Mouse (Mus musculus): Measurements from ENCODE around the gene Dctpp1. TPM values are rescaled to one million over a fixed set of nuclear protein-coding genes. Genes with fewer than 3 reads are reported as not detected.

Gene Dctpp1
- polyA plus RNA-seq, 2 experiments = 62.2 to 104 TPM

DNA sequence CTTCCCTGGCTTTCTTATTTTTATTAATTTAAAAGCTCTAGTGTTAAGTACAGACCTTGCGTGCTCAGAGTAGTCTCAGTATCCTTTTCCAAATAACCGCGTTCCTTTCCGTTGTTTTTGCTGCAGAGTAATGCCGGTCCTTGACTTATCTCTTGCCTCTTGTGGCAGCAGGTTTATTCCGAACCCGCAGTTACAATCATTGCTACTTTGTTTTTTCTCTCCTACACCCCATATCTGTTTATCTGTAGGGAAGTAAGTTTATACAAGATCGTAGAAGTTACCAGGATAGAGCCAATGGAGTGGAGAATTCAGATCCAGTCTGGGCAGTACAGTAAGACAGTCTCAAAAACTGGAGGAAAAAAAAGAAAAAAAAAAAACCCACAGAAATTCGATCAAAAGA is 26.7 kb downstream of the Dctpp1 start:
- Histone ChIP-seq H3K27ac (peak overlapping the region; percentile 85), H3K4me1 (replicated peaks; ENCODE audit: control insufficient read depth in 2 of 2, insufficient read depth in 2 of 2, low read length in 1 of 2) (peaks cover 9 to 12% of the 10 kb centered on the region in 2 experiments), H3K4me2 (ENCODE audit: low read depth) (peak overlapping the region; percentile 85), H3K9ac (replicated peaks) (peak overlapping the region; percentile 92), H3K4me3 (ENCODE audit: insufficient read depth in 1 of 2, low read depth in 2 of 2, low read length in 2 of 2) (peak overlapping the region; percentile 91 to 92), H3K27me3 (ENCODE audit: control insufficient read depth, insufficient read depth, low read length) (no peaks in the 10 kb centered on the region), H3K36me3 (replicated peaks; ENCODE audit: control insufficient read depth, insufficient read depth, low read depth) (peaks cover 17% of the 10 kb centered on the region), H3K9me3 (ENCODE audit: control insufficient read depth, low read length) (no peaks in the 10 kb centered on the region)
- ATAC-seq (ENCODE audit: insufficient read depth) (no peak), DNase-seq (ENCODE audit: low read depth in 3 of 3, low spot score in 3 of 3) (no peak)
- 1% methylated on average over 9 of the region's 9 CpGs for WGBS (ENCODE audit: insufficient replicate concordance)
- TF ChIP-seq EP300 (IDR thresholded peaks at IDR 0.05; ENCODE audit: low read depth) = no peak
- TF ChIP-seq CTCF (IDR thresholded peaks at IDR 0.05; ENCODE audit: low read depth) = no peak

DNA sequence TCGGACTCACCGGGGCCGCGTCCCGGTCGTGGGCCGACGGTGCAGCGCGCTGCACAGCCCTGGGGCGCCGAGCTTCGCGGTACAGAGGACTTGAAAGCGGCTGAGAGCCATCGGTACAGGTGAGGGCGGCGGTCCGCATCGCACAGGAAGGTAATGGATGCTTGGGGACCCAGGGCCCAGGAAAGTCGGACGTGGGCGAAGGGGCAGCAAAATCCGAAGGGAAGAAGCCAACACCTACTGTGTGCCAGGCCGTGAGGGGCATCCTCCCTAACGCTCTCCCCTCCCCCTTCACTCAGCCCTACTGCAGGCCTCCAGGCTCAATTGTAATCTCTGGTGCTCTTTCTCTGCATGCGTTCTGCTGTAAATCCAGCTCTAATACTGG is 27.1 kb downstream of the Dctpp1 start:
- Histone ChIP-seq H3K9me3 (ENCODE audit: control insufficient read depth, low read length) (no peaks in the 10 kb centered on the region), H3K9ac (replicated peaks) (peak overlapping the region; percentile 92), H3K27ac (peak overlapping the region; percentile 85), H3K27me3 (ENCODE audit: control insufficient read depth, insufficient read depth, low read length) (no peaks in the 10 kb centered on the region), H3K4me1 (replicated peaks; ENCODE audit: control insufficient read depth in 2 of 2, insufficient read depth in 2 of 2, low read length in 1 of 2) (peaks cover 10 to 13% of the 10 kb centered on the region in 2 experiments), H3K4me3 (ENCODE audit: insufficient read depth in 1 of 2, low read depth in 2 of 2, low read length in 2 of 2) (peak overlapping the region; percentile 91 to 92), H3K36me3 (replicated peaks; ENCODE audit: control insufficient read depth, insufficient read depth, low read depth) (peaks cover 17% of the 10 kb centered on the region), H3K4me2 (ENCODE audit: low read depth) (peak overlapping the region; percentile 85)
- DNase-seq (ENCODE audit: low read depth in 3 of 3, low spot score in 3 of 3) (no peak), ATAC-seq (ENCODE audit: insufficient read depth) (peak; percentile 52)
- WGBS (ENCODE audit: insufficient replicate concordance) = under 1% methylated on average over 27 of the region's 27 CpGs
- no peak for TF ChIP-seq EP300 (IDR thresholded peaks at IDR 0.05; ENCODE audit: low read depth)
- no peak for TF ChIP-seq CTCF (IDR thresholded peaks at IDR 0.05; ENCODE audit: low read depth)

DNA sequence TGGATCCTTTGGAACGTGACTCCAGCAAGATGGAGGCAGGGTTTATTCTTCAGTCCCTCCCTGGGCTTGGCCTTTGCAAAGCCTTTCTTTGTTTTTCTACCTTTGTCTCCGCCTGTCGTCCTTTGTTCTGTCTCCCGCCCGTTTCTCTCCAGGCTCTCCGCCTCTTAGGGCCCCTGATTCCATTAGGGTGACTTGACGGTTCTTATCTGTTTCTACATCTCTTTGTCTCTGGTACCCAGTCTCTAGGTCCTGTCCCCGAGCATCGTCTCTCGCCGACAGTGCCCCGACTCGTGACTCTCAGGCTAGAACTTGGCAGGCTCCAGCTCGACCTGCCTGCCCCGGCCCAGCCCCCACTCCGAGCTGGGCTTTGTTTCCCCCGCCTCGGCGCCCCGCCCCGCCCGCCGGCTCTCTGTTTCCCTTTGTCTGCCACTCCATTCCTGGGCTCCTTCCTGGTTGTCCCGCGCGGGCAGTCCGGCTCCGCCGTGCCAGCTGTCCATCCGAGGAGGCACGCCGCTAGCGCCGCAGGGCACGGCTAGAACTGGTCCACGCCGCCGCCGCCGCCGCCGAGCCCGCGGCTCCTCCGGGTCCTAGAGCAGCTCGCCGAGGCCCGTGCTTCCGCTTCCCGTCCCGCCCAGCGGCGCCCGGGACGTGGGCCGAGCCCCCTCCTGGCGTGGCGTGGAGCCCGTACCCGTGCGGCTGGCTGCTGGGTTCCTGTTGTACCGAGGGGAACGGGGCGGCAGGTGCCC is 27.7 kb downstream of the Dctpp1 start, which contains the start of the genes Zfp553 and Sept1:
Gene Zfp553 (plus strand): TSS at position 440 of the 746 bp plus-strand sequence.
Gene Sept1 (minus strand): TSS at position 509 of the 746 bp plus-strand sequence.
- H3K9me3 ChIP-seq (ENCODE audit: control insufficient read depth, low read length) = no peaks in the 10 kb centered on the region
- H3K36me3 ChIP-seq (replicated peaks; ENCODE audit: control insufficient read depth, insufficient read depth, low read depth) = peaks cover 17% of the 10 kb centered on the region
- peak within 1 kb of the TSS; percentile 85 for H3K4me2 ChIP-seq (ENCODE audit: low read depth)
- H3K27ac ChIP-seq = peak within 1 kb of the TSS; percentile 85
- peak within 1 kb of the TSS; percentile 92 for H3K9ac ChIP-seq (replicated peaks)
- DNase-seq (ENCODE audit: low read depth in 3 of 3, low spot score in 3 of 3) (peak in 2 of 3 experiments; percentile 37 to 67), ATAC-seq (ENCODE audit: insufficient read depth) (peak; percentile 84)
- under 1% methylated on average over 64 of the region's 64 CpGs for WGBS (ENCODE audit: insufficient replicate concordance)
- TF ChIP-seq CTCF (IDR thresholded peaks at IDR 0.05; ENCODE audit: low read depth) (no peak), EP300 (IDR thresholded peaks at IDR 0.05; ENCODE audit: low read depth) (no peak)
- H3K4me1 ChIP-seq (replicated peaks; ENCODE audit: control insufficient read depth in 2 of 2, insufficient read depth in 2 of 2, low read length in 1 of 2) = peaks cover 10 to 14% of the 10 kb centered on the region in 2 experiments
- H3K4me3 ChIP-seq (ENCODE audit: insufficient read depth in 1 of 2, low read depth in 2 of 2, low read length in 2 of 2) = peak within 1 kb of the TSS; percentile 91 to 92
- no peaks in the 10 kb centered on the region for H3K27me3 ChIP-seq (ENCODE audit: control insufficient read depth, insufficient read depth, low read length)

DNA sequence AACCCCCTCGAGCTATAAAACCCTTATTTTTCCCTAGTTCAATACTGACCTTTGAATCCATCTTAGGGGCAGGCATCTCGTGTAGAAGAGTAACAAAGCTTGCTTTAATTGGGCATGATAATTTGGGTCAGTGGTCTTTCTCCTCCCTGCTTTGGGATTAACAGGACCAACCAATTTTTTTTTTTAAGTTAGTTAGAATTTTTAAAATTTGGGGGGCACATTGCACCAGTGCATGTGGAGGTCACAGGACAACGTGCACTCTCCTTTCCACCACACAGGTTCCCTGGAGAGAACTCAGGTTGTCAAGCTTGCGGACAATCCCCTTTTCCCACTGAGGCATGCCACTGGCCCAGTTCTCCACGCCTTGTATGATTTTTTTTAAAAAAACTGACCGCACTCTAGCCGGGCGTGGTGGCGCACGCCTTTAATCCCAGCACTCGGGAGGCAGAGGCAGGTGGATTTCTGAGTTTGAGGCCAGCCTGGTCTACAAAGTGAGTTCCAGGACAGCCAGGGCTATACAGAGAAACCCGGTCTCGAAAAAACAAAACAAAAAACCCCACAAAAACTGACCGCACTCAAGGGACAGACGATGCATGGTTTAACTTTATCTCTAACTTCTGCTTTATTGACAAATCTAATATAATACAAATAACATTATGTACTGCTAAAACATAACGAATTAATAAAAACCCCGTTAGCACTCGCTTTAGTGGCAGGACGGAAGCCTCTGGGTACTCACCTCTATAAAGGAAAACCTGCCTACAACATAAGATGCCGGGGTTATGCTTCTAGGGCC is 28.5 kb downstream of the Dctpp1 start:
- Histone ChIP-seq H3K9me3 (ENCODE audit: control insufficient read depth, low read length) (no peaks in the 10 kb centered on the region), H3K27me3 (ENCODE audit: control insufficient read depth, insufficient read depth, low read length) (no peaks in the 10 kb centered on the region), H3K36me3 (replicated peaks; ENCODE audit: control insufficient read depth, insufficient read depth, low read depth) (peaks cover 16% of the 10 kb centered on the region), H3K27ac (peak overlapping the region; percentile 85), H3K9ac (replicated peaks) (peak overlapping the region; percentile 92), H3K4me2 (ENCODE audit: low read depth) (peak overlapping the region; percentile 85), H3K4me3 (ENCODE audit: insufficient read depth in 1 of 2, low read depth in 2 of 2, low read length in 2 of 2) (peak overlapping the region; percentile 91 to 92), H3K4me1 (replicated peaks; ENCODE audit: control insufficient read depth in 2 of 2, insufficient read depth in 2 of 2, low read length in 1 of 2) (peaks cover 17 to 21% of the 10 kb centered on the region in 2 experiments)
- WGBS (ENCODE audit: insufficient replicate concordance) = 3% methylated on average over 20 of the region's 20 CpGs
- no peak for TF ChIP-seq CTCF (IDR thresholded peaks at IDR 0.05; ENCODE audit: low read depth)
- no peak for TF ChIP-seq EP300 (IDR thresholded peaks at IDR 0.05; ENCODE audit: low read depth)
- DNase-seq (ENCODE audit: low read depth in 3 of 3, low spot score in 3 of 3) (no peak), ATAC-seq (ENCODE audit: insufficient read depth) (no peak)

DNA sequence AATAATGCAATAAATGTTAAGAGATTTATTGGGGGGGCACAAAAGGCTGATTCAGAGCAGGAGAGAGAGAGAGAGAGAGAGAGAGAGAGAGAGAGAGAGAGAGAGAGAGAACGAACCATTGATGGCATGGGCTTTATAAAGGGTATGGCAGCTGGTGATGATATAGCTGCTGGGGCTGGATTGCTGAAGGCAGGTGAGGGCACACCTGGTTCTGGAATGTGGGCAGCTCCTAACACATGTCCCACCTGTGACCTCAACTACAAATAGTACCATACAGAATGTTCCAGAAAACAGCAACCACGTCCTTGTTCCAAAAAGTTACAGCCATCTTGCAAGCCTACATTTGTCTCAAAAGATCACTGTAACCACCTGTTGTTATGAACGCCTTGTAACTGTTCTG is 29.1 kb downstream of the Dctpp1 start:
- TF ChIP-seq CTCF (IDR thresholded peaks at IDR 0.05; ENCODE audit: low read depth) = no peak
- no peak for TF ChIP-seq EP300 (IDR thresholded peaks at IDR 0.05; ENCODE audit: low read depth)
- Histone ChIP-seq H3K27ac (no peak overlapping the region; the same call in 1 of the 2 replicates), H3K27me3 (ENCODE audit: control insufficient read depth, insufficient read depth, low read length) (no peaks in the 10 kb centered on the region), H3K4me3 (ENCODE audit: insufficient read depth in 1 of 2, low read depth in 2 of 2, low read length in 2 of 2) (peak overlapping the region; percentile 24 to 92), H3K4me1 (replicated peaks; ENCODE audit: control insufficient read depth in 2 of 2, insufficient read depth in 2 of 2, low read length in 1 of 2) (peaks cover 22 to 27% of the 10 kb centered on the region in 2 experiments), H3K36me3 (replicated peaks; ENCODE audit: control insufficient read depth, insufficient read depth, low read depth) (peaks cover 10% of the 10 kb centered on the region), H3K9me3 (ENCODE audit: control insufficient read depth, low read length) (no peaks in the 10 kb centered on the region), H3K4me2 (ENCODE audit: low read depth) (peak overlapping the region; percentile 85), H3K9ac (replicated peaks) (peak overlapping the region; percentile 92)
- WGBS (ENCODE audit: insufficient replicate concordance) = 42% methylated on average over 3 of the region's 3 CpGs
- ATAC-seq (ENCODE audit: insufficient read depth) = no peak
- no peak for DNase-seq (ENCODE audit: low read depth in 3 of 3, low spot score in 3 of 3)
